Mouse (Mus musculus): ENCODE results near the gene Psmb8.

DNA sequence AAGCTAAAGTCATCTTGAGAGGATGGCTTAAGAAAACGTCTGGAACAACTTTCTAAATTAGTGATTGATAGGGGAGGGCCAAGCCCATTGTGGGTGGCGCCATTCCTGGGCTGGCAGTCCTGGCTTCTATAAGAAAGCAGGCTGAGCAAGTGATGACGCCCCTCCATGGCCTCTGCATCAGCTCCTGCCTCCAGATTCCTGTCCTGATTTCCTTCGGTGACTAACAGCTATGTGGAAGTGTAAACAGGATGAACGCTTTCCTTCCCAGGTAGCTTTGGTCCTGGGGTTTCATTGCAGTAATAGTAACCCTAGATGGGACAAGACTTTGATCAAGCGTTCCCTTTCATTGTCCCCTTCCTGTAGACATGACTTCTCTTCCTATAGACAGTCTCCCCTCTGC lies 18.5 kb upstream of the Psmb8 start:
- TF ChIP-seq CTCF (IDR thresholded peaks at IDR 0.05; ENCODE audit: insufficient read depth, low read depth, low read length) (no peak), POLR2A (IDR thresholded peaks at IDR 0.05; ENCODE audit: insufficient read depth, low read depth, low read length) (no peak)

All from olfactory bulb, adult 2 months (tissue).